Mouse (Mus musculus): ENCODE data around the gene Pnmal2. TPM values are rescaled to one million over a fixed set of nuclear protein-coding genes. Genes with fewer than 3 reads are reported as not detected.

Gene Pnmal2
- polyA plus RNA-seq, 1 experiment from 2014 or later, result 0.06 TPM

GRCm38 (mm10) chr7:16923283-16924036 is 21.0 kb upstream of the Pnmal2 start:
- Histone ChIP-seq H3K4me1 (ENCODE audit: insufficient read depth) (peaks cover 34% of the 10 kb centered on the region), H3K4me3 (ENCODE audit: low read depth, low read length) (peak overlapping the region; percentile 94), H3K9ac (replicated peaks) (peak overlapping the region; percentile 94), H3K4me2 (ENCODE audit: low read depth, low read length) (peak overlapping the region; percentile 99), H3K36me3 (replicated peaks; ENCODE audit: insufficient read depth, low read length) (peaks cover 21% of the 10 kb centered on the region), H3K27me3 (ENCODE audit: insufficient read depth, low read length) (no peaks in the 10 kb centered on the region), H3K27ac (ENCODE audit: low read depth) (peak overlapping the region; percentile 92), H3K9me3 (ENCODE audit: low read length) (no peaks in the 10 kb centered on the region)
- 0% methylated on average over 42 of the region's 57 CpGs for WGBS (ENCODE audit: insufficient replicate concordance)
- TF ChIP-seq CTCF (IDR thresholded peaks at IDR 0.05; ENCODE audit: low read depth) (no peak), EP300 (IDR thresholded peaks at IDR 0.05; ENCODE audit: low read depth) (no peak)
- ATAC-seq (no peak), DNase-seq (no peak)

- peak; percentile 99 for DNase-seq
- Histone ChIP-seq H3K27me3 (ENCODE audit: insufficient read depth, low read length) (no peaks in the 10 kb centered on the region), H3K4me1 (ENCODE audit: insufficient read depth) (peaks cover 32% of the 10 kb centered on the region), H3K9me3 (ENCODE audit: low read length) (no peaks in the 10 kb centered on the region), H3K36me3 (replicated peaks; ENCODE audit: insufficient read depth, low read length) (peaks cover 14% of the 10 kb centered on the region), H3K9ac (replicated peaks) (peak within 1 kb of the TSS; percentile 94), H3K27ac (ENCODE audit: low read depth) (peak within 1 kb of the TSS; percentile 92), H3K4me2 (ENCODE audit: low read depth, low read length) (peak within 1 kb of the TSS; percentile 99), H3K4me3 (ENCODE audit: low read depth, low read length) (peak within 1 kb of the TSS; percentile 94)
- peak; percentile 92 for ATAC-seq
- TF ChIP-seq EP300 (IDR thresholded peaks at IDR 0.05; ENCODE audit: low read depth) (peak; percentile 84; the same call in 1 of the 2 replicates), CTCF (IDR thresholded peaks at IDR 0.05; ENCODE audit: low read depth) (peak; percentile 30; the same call in 1 of the 2 replicates)
- 2% methylated on average over 64 of the region's 64 CpGs for WGBS (ENCODE audit: insufficient replicate concordance)
Measured at GRCm38 (mm10) chr7:16924037-16924834, 20.2 kb upstream of the Pnmal2 start, which contains the start of gene Calm3. Calm3 (minus strand) TSS chr7:16924114.

GRCm38 (mm10) chr7:16928341-16928740 is 16.1 kb upstream of the Pnmal2 start:
- no peaks in the 10 kb centered on the region for H3K36me3 ChIP-seq (replicated peaks; ENCODE audit: insufficient read depth, low read length)
- no peaks in the 10 kb centered on the region for H3K9me3 ChIP-seq (ENCODE audit: low read length)
- 29% methylated on average over 2 of the region's 2 CpGs for WGBS (ENCODE audit: insufficient replicate concordance)
- H3K4me3 ChIP-seq (ENCODE audit: low read depth, low read length), result no peak overlapping the region
- TF ChIP-seq EP300 (IDR thresholded peaks at IDR 0.05; ENCODE audit: low read depth) (no peak), CTCF (IDR thresholded peaks at IDR 0.05; ENCODE audit: low read depth) (no peak)
- ATAC-seq, result no peak
- H3K9ac ChIP-seq (replicated peaks), result no peak overlapping the region
- H3K27ac ChIP-seq (ENCODE audit: low read depth), result no peak overlapping the region
- peaks cover 3% of the 10 kb centered on the region; the same call in 1 of the 2 replicates for H3K4me1 ChIP-seq (ENCODE audit: insufficient read depth)
- no peak overlapping the region for H3K4me2 ChIP-seq (ENCODE audit: low read depth, low read length)
- H3K27me3 ChIP-seq (ENCODE audit: insufficient read depth, low read length), result no peaks in the 10 kb centered on the region
- DNase-seq, result no peak

DNA sequence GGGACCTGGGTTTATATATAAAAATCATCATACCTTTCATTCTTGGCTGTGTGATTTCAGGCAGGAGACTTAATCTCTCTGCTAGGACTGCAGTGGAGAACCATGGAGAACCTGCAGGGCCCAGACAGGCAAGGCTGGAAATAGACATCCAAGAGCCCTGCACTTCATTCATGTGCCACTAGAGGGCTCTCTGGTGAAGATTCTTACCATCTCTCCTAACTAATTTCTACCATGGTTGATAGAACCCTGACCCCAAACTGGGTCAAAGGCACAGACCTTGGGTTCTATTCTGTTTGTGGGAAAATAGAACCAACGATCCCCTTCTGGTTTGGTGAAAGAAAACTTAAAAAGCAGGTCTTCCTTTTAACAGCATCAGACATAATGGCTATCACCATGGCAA is 13.6 kb upstream of the Pnmal2 start:
- Histone ChIP-seq H3K4me1 (ENCODE audit: insufficient read depth) (no peaks in the 10 kb centered on the region), H3K27me3 (ENCODE audit: insufficient read depth, low read length) (no peaks in the 10 kb centered on the region), H3K9ac (replicated peaks) (no peak overlapping the region), H3K4me3 (ENCODE audit: low read depth, low read length) (no peak overlapping the region), H3K4me2 (ENCODE audit: low read depth, low read length) (no peak overlapping the region), H3K9me3 (ENCODE audit: low read length) (no peaks in the 10 kb centered on the region), H3K27ac (ENCODE audit: low read depth) (no peak overlapping the region), H3K36me3 (replicated peaks; ENCODE audit: insufficient read depth, low read length) (no peaks in the 10 kb centered on the region)
- ATAC-seq (peak; percentile 31; the same call in 1 of the 2 replicates), DNase-seq (peak; percentile 71)
- TF ChIP-seq EP300 (IDR thresholded peaks at IDR 0.05; ENCODE audit: low read depth), result no peak
- peak; percentile 84 for TF ChIP-seq CTCF (IDR thresholded peaks at IDR 0.05; ENCODE audit: low read depth)
- WGBS (ENCODE audit: insufficient replicate concordance), result 4% methylated on average over 1 of the region's 1 CpGs

- peak; percentile 84 for DNase-seq
- Histone ChIP-seq H3K9me3 (ENCODE audit: low read length) (no peaks in the 10 kb centered on the region), H3K4me1 (ENCODE audit: insufficient read depth) (no peaks in the 10 kb centered on the region), H3K4me2 (ENCODE audit: low read depth, low read length) (no peak overlapping the region), H3K27ac (ENCODE audit: low read depth) (no peak overlapping the region), H3K36me3 (replicated peaks; ENCODE audit: insufficient read depth, low read length) (no peaks in the 10 kb centered on the region), H3K9ac (replicated peaks) (no peak overlapping the region), H3K4me3 (ENCODE audit: low read depth, low read length) (no peak overlapping the region), H3K27me3 (ENCODE audit: insufficient read depth, low read length) (no peaks in the 10 kb centered on the region)
- ATAC-seq, result peak; percentile 74
- TF ChIP-seq EP300 (IDR thresholded peaks at IDR 0.05; ENCODE audit: low read depth) (no peak), CTCF (IDR thresholded peaks at IDR 0.05; ENCODE audit: low read depth) (peak; percentile 95)
- WGBS (ENCODE audit: insufficient replicate concordance), result 21% methylated on average over 14 of the region's 14 CpGs
Measured at GRCm38 (mm10) chr7:16931968-16932627, 12.4 kb upstream of the Pnmal2 start.
